Mouse (Mus musculus) layer of hippocampus, adult 11-12 months (tissue): ENCODE data around the gene Upk3b.

ENCODE experiments used
- DNase-seq: peaks from one replicate; pipeline ENCODE4 v3.0.0; 2022; ENCODE audit warnings: low spot score

The Upk3b gene

GRCm38 (mm10) chr5:136038258-136039214 lies at the start of gene Upk3b:
Gene Upk3b, plus strand, starts transcription at chr5:136038496.
- no peak for DNase-seq

GRCm38 (mm10) chr5:135990601-135991000 lies 47.7 kb upstream of the Upk3b start:
- DNase-seq: no peak

GRCm38 (mm10) chr5:135993381-135993965 lies 44.8 kb upstream of the Upk3b start:
- no peak for DNase-seq

- DNase-seq: no peak
Observed at GRCm38 (mm10) chr5:135994335-135994724, 44.0 kb upstream of the Upk3b start.

- DNase-seq: peak; percentile 92
Observed at GRCm38 (mm10) chr5:135994725-135995687, 43.3 kb upstream of the Upk3b start, which contains the start of gene Dtx2. Gene Dtx2, plus strand, starts transcription at chr5:135994800.

- no peak for DNase-seq
Observed at GRCm38 (mm10) chr5:135996162-135996561, 42.1 kb upstream of the Upk3b start.

- no peak for DNase-seq
Observed at GRCm38 (mm10) chr5:136001222-136001621, 37.1 kb upstream of the Upk3b start.

GRCm38 (mm10) chr5:136002325-136002724 lies 36.0 kb upstream of the Upk3b start:
- DNase-seq: no peak

GRCm38 (mm10) chr5:136002751-136003151 lies 35.5 kb upstream of the Upk3b start:
- DNase-seq: no peak

GRCm38 (mm10) chr5:136004537-136004936 lies 33.8 kb upstream of the Upk3b start:
- no peak for DNase-seq

- no peak for DNase-seq
Observed at GRCm38 (mm10) chr5:136007745-136008144, 30.6 kb upstream of the Upk3b start.

GRCm38 (mm10) chr5:136014877-136015276 lies 23.4 kb upstream of the Upk3b start:
- DNase-seq: no peak

- DNase-seq: no peak
Observed at GRCm38 (mm10) chr5:136015586-136015985, 22.7 kb upstream of the Upk3b start.

GRCm38 (mm10) chr5:136016014-136016876 lies 22.1 kb upstream of the Upk3b start:
- DNase-seq: no peak

GRCm38 (mm10) chr5:136017262-136017661 lies 21.0 kb upstream of the Upk3b start:
- DNase-seq: no peak

- no peak for DNase-seq
Observed at GRCm38 (mm10) chr5:136018726-136019125, 19.6 kb upstream of the Upk3b start.

GRCm38 (mm10) chr5:136019907-136020306 lies 18.4 kb upstream of the Upk3b start:
- DNase-seq: no peak

- DNase-seq: no peak
Observed at GRCm38 (mm10) chr5:136025712-136026111, 12.6 kb upstream of the Upk3b start.

- DNase-seq: no peak
Observed at GRCm38 (mm10) chr5:136026859-136027258, 11.4 kb upstream of the Upk3b start.

GRCm38 (mm10) chr5:136027612-136028311 lies 10.5 kb upstream of the Upk3b start:
- DNase-seq: no peak
